Mouse (Mus musculus) G1E (cell line): ENCODE measurements around the gene Znrf1. TPM values are rescaled to one million over a fixed set of nuclear protein-coding genes. Genes with fewer than 3 reads are reported as not detected.
A peak's percentile ranks its signal among the peaks of the same experiment; 100 is the strongest.

Experiments
- ATAC-seq: 2 replicates; pipeline ENCODE4 v1.8.0; 2016; ENCODE audit warnings: mild to moderate bottlenecking; ENCODE audit not compliant: insufficient number of reproducible peaks, poor library complexity, low FRiP score, severe bottlenecking; ENCODE audit errors: extremely low read depth
- DNase-seq: peaks from one replicate; pipeline ENCODE4 v3.0.0; 2012; ENCODE audit warnings: low spot score
- H3K27me3 ChIP-seq: 2 replicates; pipeline ENCODE4 v1.6.1; 2012; ENCODE audit warnings: mild to moderate bottlenecking, low read length, inconsistent platforms; ENCODE audit not compliant: insufficient read depth
- H3K36me3 ChIP-seq: replicated peaks from 2 replicates; pipeline ENCODE3; 2012; ENCODE audit warnings: mild to moderate bottlenecking, inconsistent platforms
- H3K4me1 ChIP-seq: 2 replicates; pipeline ENCODE4 v1.6.1; 2012; ENCODE audit warnings: low read depth, low read length, inconsistent platforms, mixed read lengths; ENCODE audit not compliant: insufficient read depth
- H3K4me3 ChIP-seq: 2 replicates; pipeline ENCODE4 v1.5.1; 2012; ENCODE audit warnings: low read depth, mild to moderate bottlenecking, inconsistent platforms, low read length, moderate library complexity, mixed read lengths
- H3K9me3 ChIP-seq: replicated peaks from 2 replicates; pipeline ENCODE4 v1.6.1; 2012; ENCODE audit warnings: inconsistent platforms
- CTCF ChIP-seq: IDR thresholded peaks from 2 replicates; pipeline ENCODE4 v1.5.1; 2012; ENCODE audit warnings: low read depth, low read length, inconsistent platforms, mixed read lengths
- GATA1 ChIP-seq: IDR thresholded peaks from 2 replicates; pipeline ENCODE4 v1.6.1; 2012; ENCODE audit warnings: borderline replicate concordance, low read length, inconsistent platforms, mixed read lengths
- GATA2 ChIP-seq: IDR thresholded peaks from 2 replicates; pipeline ENCODE4 v1.6.1; 2012; ENCODE audit warnings: low read depth, low read length, inconsistent platforms, borderline replicate concordance
- POLR2AphosphoS5 ChIP-seq: IDR thresholded peaks from 2 replicates; pipeline ENCODE4 v1.6.1; 2012; ENCODE audit warnings: low read depth, low read length, inconsistent platforms; ENCODE audit not compliant: insufficient replicate concordance
- TAL1 ChIP-seq: conservative IDR thresholded peaks from 2 replicates; pipeline ENCODE4 v1.6.1; 2012; ENCODE audit warnings: low read depth, low read length, inconsistent platforms, mixed read lengths
- polyA plus RNA-seq: library from polyadenylated mRNA; stranded (reverse); fragments of >175 nt; gene quantifications from 2 replicates; pipeline ENCODE4 v1.2.3, GENCODE M21; 2012
- total RNA-seq, 2 experiments: library from RNA; stranded (forward) in 1 of 2; stranded (reverse) in 1 of 2; fragments of 200-1000 nt in 1 of 2; fragments of >200 nt in 1 of 2; fragmentation: Nextera tagmentation in 1 of 2; gene quantifications; 2 replicates each; pipeline ENCODE4 v1.2.3; 2014 to 2017

Znrf1 gene
- total and polyA plus RNA-seq, 3 experiments = 22.8 to 62.8 (median 47.6) TPM

- DNase-seq = no peak
- peaks cover 48% of the 10 kb centered on the region for H3K4me1 ChIP-seq
- no peaks in the 10 kb centered on the region for H3K9me3 ChIP-seq
- ATAC-seq = no peak
- H3K4me3 ChIP-seq = peak overlapping the region; percentile 89
- peaks cover 32% of the 10 kb centered on the region for H3K36me3 ChIP-seq
- H3K27me3 ChIP-seq = no peaks in the 10 kb centered on the region
- TF ChIP-seq TAL1 (no peak), GATA1 (no peak), GATA2 (no peak)
Observed at GRCm38 (mm10) chr8:111538194-111538593, 2.3 kb downstream of the Znrf1 start.

- H3K4me3 ChIP-seq = no peak overlapping the region
- TF ChIP-seq TAL1 = no peak
- no peak for TF ChIP-seq CTCF
- TF ChIP-seq POLR2AphosphoS5 = no peak
- no peak for TF ChIP-seq GATA1
- TF ChIP-seq GATA2 = no peak
- DNase-seq (no peak), ATAC-seq (no peak)
- H3K27me3 ChIP-seq = no peaks in the 10 kb centered on the region
- H3K36me3 ChIP-seq = peaks cover 44% of the 10 kb centered on the region
- 0 out of 2 replicates have a peak, but pooled peaks cover 3% of the 10 kb centered on the region for H3K9me3 ChIP-seq
- peaks cover 56% of the 10 kb centered on the region for H3K4me1 ChIP-seq
Observed at GRCm38 (mm10) chr8:111539422-111540076, 3.7 kb downstream of the Znrf1 start.

GRCm38 (mm10) chr8:111543712-111544380 is 7.9 kb downstream of the Znrf1 start:
- H3K27me3 ChIP-seq = no peaks in the 10 kb centered on the region
- TF ChIP-seq GATA2 (no peak), POLR2AphosphoS5 (no peak), CTCF (no peak), TAL1 (no peak), GATA1 (no peak)
- peaks cover 55% of the 10 kb centered on the region for H3K4me1 ChIP-seq
- ATAC-seq (no peak), DNase-seq (no peak)
- H3K36me3 ChIP-seq = peaks cover 59% of the 10 kb centered on the region
- H3K4me3 ChIP-seq = no peak overlapping the region
- 0 out of 2 replicates have a peak, but pooled peaks cover 3% of the 10 kb centered on the region for H3K9me3 ChIP-seq

- Histone ChIP-seq H3K36me3 (peaks cover 57% of the 10 kb centered on the region), H3K27me3 (no peaks in the 10 kb centered on the region), H3K4me3 (no peak overlapping the region), H3K9me3 (0 out of 2 replicates have a peak, but pooled peaks cover 3% of the 10 kb centered on the region), H3K4me1 (peaks cover 60% of the 10 kb centered on the region)
- TF ChIP-seq GATA2 = no peak
- DNase-seq (no peak), ATAC-seq (no peak)
Observed at GRCm38 (mm10) chr8:111545406-111546156, 9.7 kb downstream of the Znrf1 start.

- ATAC-seq (no peak), DNase-seq (no peak)
- TF ChIP-seq POLR2AphosphoS5 (no peak), GATA1 (no peak), TAL1 (no peak), CTCF (no peak), GATA2 (no peak)
- peaks cover 49% of the 10 kb centered on the region for H3K36me3 ChIP-seq
- H3K4me3 ChIP-seq = no peak overlapping the region
- H3K4me1 ChIP-seq = peaks cover 51% of the 10 kb centered on the region
- H3K9me3 ChIP-seq = 0 out of 2 replicates have a peak, but pooled peaks cover 3% of the 10 kb centered on the region
- H3K27me3 ChIP-seq = no peaks in the 10 kb centered on the region
Observed at GRCm38 (mm10) chr8:111547144-111547543, 11.2 kb downstream of the Znrf1 start.

- H3K4me1 ChIP-seq = peaks cover 49% of the 10 kb centered on the region
- no peak for ATAC-seq
- TF ChIP-seq CTCF (no peak), GATA2 (no peak), POLR2AphosphoS5 (no peak), GATA1 (no peak), TAL1 (no peak)
Observed at GRCm38 (mm10) chr8:111548201-111548600, 12.3 kb downstream of the Znrf1 start.

More at GRCm38 (mm10) chr8:111548201-111548600, 12.3 kb downstream of the Znrf1 start:
- Histone ChIP-seq H3K27me3 (no peaks in the 10 kb centered on the region), H3K36me3 (peaks cover 47% of the 10 kb centered on the region), H3K4me3 (no peak overlapping the region), H3K9me3 (0 out of 2 replicates have a peak, but pooled peaks cover 3% of the 10 kb centered on the region)
- no peak for DNase-seq
